Mouse (Mus musculus) brain, embryonic 18.5 days (tissue): ENCODE data around the gene Brpf3.
A peak's percentile ranks its signal among the peaks of the same experiment; 100 is the strongest.
"Not testable (repeated sequence)": the region's sequence is repeated elsewhere in the genome, so short reads cannot be mapped to it uniquely, and the experiment has no call there.

Experiments used
- DNase-seq: peaks from one replicate; pipeline ENCODE4 v3.0.0-alpha.2; 2012; ENCODE audit warnings: low read depth, low spot score

The Brpf3 gene

DNA sequence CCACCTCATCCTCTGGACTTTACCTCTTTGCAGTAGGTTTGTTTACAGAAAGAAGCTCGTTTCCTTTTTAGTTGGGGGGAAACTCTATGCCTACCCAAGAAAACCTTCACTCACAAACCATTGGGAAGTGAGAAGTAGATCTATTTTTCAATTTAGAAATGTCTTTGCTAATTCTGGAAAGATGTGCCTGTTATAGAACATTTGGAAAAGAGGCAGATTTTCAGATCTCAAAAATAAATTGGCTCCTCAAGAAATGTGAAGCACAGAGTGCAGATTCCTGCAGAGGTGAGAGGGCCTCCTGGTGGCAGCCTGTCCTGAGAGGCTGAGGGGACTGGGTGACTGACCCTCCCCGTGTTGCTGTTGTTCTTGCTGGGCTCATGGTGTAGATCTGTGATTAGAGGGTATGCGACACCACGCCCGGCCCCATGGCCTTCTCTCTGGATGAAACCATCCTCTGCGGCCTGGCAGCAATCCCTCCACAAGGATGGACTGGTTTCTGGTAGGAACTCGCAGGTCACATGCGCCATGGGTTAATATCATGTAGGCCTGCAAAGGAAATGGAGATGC, 26.9 kb downstream of the Brpf3 start:
- DNase-seq: no peak

GRCm38 (mm10) chr17:28829120-28829519, 28.2 kb downstream of the Brpf3 start:
- no peak for DNase-seq

GRCm38 (mm10) chr17:28831065-28831464, 30.2 kb downstream of the Brpf3 start:
- DNase-seq: no peak

DNA sequence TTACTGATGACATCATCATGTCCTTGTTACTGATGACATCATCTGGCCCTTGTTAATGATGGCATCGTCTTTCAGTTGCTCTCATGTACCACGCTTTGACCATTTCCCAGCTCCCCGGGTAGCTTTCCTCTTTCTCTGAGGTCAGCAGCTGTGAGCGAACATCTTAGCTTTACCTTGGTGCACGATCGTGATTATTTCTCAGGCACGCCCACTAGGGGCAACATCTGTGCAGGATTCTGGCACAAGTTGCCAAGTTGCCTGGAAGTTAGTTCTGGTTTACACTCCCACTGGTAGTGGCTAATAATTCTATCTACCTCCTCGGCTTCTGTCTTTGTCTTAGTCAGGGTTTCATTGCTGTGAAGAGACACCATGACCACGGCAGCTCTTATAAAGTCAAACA, 31.1 kb downstream of the Brpf3 start:
- no peak for DNase-seq

DNA sequence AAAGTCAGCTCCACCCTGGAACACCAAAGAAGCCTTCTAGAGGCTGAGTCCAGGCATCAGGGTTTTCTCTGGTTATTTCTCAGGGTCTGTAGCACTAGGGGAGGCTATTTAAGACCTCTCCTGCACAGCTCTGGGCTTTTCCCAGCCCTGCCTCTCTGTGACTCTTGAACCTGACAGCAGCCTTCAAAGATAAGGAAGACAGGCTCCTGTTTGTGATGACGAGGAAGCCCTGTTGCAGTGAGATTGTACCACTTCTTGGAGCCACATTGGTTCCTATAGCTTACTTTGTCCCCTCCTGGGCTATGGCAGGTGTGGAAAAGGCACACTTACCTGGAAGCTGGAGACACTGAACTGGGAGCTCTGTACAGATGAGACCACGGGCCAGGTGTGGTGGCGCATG, 32.0 kb downstream of the Brpf3 start:
- DNase-seq: no peak

DNA sequence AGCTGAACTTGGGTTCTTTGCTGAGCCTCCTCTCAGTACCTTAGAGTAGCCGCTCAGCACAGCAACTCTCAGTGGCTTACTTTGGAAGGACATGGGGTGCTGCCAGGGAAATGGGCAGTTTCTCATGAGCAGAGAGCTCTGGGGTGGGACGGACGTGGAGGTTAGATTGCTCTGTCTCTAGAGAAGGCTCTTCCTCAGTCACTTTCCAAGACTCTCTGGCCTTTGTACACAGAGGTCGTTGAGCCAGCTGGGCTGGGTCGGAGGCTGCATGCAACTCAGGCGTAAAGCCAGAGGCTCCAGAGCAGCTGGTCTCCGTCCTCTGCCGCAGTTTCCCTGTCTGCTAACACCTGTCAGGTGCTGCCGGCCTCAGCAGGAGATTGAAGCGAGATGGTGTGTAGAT, 33.8 kb downstream of the Brpf3 start:
- DNase-seq: no peak

DNA sequence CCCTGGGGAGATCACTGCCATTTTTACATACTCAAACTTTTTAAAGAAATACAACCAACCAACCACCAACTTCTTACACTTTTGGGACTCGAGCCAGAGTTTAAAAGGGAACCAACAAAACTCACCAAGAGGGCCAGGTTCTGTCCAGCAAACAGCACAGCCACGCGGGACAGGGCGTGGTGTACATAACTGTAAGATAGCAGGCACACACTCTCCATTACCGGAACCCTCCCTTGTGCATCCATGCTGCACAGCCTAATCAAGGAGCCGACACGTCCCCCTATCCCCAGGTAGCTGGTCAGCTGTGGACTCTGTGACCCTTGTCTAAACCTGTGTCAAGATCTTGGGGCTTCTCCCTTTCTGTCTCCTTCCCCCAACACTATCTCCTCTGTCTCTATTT, 37.0 kb downstream of the Brpf3 start:
- DNase-seq: no peak

GRCm38 (mm10) chr17:28841947-28842346, 41.1 kb downstream of the Brpf3 start:
- not testable (repeated sequence) for DNase-seq

DNA sequence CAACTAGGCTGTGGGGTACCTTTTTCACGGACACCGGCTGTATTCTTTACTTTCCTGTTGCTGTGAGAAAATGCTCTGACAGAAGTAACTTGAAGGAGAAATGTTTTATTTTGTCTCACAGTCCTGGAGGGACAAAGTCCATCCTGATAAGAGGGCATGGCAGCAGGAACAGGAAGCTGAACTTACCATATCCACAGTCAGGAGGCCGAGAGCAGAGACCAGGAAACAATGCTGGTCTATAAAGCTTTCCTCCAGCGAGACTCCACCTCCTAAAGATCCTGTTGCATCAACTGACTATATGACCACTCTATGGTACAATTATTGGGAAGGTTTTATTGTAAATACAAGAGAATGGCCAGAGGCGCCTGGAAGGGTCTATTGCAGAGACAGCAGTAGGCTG, 42.8 kb downstream of the Brpf3 start:
- DNase-seq: no peak

- no peak for DNase-seq
Measured at GRCm38 (mm10) chr17:28846974-28847617, 46.2 kb downstream of the Brpf3 start.

DNA sequence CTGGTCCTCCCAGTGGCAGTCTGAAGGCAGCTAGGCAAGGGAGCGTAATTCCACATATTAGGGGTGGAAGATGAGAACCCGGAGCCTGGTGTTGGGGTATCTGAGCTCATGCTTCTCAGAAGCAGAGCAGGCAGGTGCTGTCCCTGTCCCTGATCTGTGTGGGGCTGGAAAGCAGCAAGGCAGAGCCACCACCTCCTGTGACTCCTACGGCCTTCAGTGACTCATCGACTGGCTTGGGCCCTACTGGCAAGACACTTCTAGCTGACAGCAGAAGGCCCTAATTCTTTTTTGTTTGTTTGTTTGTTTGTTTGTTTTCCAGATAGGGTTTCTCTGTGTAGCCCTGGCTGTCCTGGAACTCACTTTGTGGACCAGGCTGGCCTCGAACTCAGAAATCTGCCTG, 49.6 kb downstream of the Brpf3 start:
- DNase-seq: no peak

GRCm38 (mm10) chr17:28854377-28854776, 53.5 kb downstream of the Brpf3 start:
- no peak for DNase-seq

DNA sequence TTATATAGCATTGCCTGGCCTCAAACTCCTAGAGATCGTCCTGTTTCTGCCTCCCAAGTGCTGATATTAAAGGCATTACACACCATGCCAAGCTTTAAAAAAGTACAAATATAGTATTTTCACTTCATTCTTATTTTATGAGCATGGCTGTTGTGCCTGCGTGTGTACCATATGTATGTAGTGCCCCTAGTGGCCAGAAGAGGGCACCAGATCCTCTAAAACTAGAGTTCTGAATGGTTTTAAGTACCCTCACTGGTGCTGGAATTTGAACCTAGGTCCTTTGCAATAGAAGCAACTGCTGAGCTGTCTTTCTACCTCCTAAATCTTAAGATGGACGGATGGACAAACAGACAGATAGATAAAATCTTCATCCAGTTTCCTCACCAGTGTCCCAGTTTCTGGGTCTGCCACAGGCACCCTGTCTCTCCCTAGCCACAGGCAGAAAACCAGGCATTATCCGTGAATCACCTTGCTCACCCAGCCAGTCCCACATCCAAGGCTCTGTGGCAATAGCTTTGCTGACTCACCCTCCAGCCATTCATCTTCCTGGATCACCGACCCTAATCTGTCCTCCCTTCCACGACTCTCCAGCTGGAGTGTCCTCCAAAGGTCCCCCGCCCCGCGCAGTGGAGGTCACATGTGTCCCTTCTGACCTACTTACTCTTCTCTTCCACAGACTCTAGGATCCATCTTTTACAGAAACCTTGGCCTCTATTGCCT, 54.4 kb downstream of the Brpf3 start:
- no peak for DNase-seq

DNA sequence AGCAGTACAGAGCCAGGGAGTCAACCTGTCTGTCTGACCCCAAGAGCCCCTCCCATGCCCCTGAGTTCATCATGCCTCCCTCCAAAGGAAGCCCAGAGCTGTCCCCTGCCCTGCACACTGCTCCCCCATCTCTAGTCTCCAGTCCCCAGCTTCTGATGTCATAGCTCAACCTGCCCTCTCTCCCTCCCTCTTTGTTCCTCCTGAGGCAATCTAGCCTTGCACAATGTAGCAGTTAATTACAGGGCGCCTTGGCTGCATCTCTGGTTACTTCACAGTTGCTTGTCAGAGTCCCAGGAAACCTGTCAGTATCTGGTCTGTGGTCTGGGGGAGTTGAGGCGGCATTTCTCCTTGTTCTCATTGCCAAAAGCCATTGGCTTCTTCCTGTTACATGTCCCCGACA, 55.1 kb downstream of the Brpf3 start:
- no peak for DNase-seq

- DNase-seq: no peak
Measured at GRCm38 (mm10) chr17:28858205-28858604, 57.3 kb downstream of the Brpf3 start, which contains the start of gene Pnpla1. Gene Pnpla1 (plus strand): TSS chr17:28858411.

DNA sequence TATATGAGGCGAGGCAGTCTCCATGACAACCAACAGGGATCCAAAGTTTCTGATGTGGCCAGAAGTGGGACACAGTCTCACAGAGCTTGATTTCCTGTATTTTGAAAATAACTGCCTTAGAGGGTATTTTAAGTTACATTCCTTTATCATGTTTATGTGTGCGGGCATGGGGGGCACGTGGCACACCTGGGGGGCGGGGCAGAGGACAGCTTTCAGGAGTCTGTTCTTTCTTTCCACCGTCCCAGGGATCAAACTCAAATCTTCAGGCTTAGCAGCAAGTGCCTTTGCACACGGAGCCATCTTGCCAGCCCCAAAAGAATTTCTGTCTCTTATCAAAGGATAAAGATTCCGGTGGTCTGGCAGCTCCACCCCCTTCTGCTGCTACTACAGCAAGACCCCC, 63.0 kb downstream of the Brpf3 start:
- DNase-seq: no peak

DNA sequence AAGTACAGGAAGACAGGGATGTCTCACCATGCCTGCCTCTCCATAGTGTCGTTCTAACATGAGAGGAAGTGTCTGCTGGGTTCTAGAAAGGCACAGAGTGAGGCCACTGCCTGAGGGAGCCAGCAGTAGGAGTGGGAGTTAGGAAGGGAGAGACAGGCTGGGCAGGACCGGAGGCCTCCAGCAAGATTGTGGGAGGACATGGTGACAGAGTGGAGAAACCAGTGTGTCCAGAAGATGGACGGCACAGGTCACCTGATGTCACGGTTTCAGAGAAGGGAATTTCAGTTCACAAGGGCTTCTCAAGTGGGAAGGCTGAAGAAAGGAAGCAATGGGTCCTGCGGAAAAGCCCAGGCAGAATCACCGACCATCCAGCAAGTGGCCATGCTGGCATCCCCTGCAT, 63.6 kb downstream of the Brpf3 start:
- no peak for DNase-seq

DNA sequence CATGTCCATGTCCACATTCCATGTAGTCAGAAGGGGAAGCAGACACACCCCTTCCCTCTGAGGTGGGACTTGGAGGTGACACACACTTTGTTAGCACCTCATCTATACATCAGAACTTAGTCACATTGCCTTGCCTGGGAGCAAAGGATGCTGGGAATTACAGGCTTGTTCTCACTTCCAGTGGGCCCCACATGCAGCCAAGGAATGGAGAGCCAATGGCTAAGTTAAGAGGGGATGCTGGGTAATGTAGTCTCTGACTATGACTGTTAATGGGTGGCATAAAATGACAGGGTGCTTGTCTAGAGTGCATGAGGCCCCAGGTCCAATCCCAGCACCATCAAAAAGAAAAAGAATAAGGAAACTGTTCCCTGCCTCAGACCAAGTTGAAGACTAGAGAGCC, 66.0 kb downstream of the Brpf3 start:
- no peak for DNase-seq

GRCm38 (mm10) chr17:28867381-28867780, 66.5 kb downstream of the Brpf3 start:
- no peak for DNase-seq

GRCm38 (mm10) chr17:28869412-28870110, 68.7 kb downstream of the Brpf3 start:
- peak; percentile 74 for DNase-seq

GRCm38 (mm10) chr17:28870435-28870834, 69.5 kb downstream of the Brpf3 start:
- no peak for DNase-seq

- DNase-seq: no peak
Measured at GRCm38 (mm10) chr17:28871831-28872230, 70.9 kb downstream of the Brpf3 start.
